Mouse (Mus musculus) brain, adult 2 months (tissue): ENCODE results near the gene Gm29133.

Experiments used
- DNase-seq: peaks from one replicate; pipeline ENCODE4 v3.0.0; 2011; ENCODE audit warnings: low read depth, low spot score

The Gm29133 gene

DNA sequence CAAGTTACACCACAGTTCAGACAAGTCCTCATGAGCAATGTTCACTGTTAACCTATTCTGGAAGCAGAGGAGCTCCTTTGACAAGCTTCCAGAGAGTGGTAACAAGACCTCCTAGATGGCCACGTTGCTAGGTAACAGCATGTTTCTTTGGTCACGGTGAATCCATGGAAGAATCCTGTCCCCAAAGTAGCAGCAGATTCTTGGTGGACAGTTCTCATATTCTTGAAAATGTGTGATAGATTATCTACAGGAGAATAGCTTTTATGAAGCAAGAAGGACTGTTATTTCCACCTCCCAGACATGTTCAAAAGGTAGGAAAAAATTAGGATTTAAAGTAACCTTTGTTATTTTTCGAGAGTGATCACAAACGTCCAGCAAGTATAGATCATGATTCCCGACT, at the start of gene Gm29133:
Gm29133 (plus strand) TSS at position 301 of the 400 bp plus-strand sequence.
- DNase-seq, result no peak

DNA sequence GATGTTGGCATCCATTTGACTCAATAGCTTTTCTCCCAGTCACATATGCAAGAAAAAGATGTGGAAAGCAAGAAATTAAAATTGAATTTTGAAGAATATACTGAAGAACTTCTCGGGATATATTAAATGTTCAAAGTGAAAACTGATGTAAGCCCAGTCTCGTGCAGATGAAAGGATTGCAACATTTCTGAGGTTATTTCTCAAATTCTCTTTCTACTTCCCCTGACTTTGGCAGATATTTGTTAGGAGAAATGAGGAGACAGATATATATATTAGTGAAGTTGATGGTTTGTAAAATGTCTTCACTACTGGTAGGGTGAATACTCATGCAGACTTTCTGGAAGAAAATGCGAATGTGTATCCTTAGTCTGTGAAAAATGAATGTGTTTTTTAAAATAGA, 48.9 kb upstream of the Gm29133 start:
- DNase-seq, result no peak

DNA sequence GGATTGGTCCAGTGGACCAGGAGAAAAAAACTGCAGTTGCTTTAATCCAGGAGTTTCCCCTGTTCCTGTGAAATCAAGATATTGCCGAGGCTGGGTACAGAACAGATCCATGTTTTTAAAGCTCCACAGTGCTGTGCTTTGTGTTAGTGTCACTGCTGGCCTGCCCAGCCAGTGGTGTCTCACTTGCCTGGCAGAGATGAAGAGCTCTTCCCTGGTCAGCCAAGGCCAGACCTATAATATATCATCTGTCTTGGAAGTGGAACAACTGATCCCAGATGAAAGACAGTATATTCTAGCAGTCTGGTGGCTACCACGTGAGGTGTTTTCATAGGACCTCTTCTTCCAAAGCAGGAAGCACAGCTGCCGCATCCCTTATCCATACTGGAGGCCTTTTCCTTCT, 46.7 kb upstream of the Gm29133 start:
- no peak for DNase-seq

DNA sequence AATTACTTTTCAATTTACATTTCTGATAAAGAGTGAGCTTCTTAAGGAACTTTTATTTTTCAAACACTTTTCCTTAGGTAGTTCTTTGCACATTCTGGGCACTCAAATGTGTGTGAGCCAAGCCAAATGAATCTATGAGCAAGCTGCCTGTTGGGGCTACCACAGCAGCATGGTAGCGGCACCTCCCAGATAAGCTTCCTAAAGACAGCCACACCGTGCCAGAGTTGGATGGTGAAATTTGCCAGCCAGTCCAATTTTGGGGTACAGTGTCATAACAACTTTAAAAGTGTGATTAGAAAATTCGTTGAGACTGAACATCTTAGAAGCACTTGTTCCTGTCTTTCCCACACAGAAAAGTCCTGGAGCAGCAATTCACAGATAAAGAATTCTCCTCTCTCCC, 41.5 kb upstream of the Gm29133 start:
- peak; percentile 84 for DNase-seq

DNA sequence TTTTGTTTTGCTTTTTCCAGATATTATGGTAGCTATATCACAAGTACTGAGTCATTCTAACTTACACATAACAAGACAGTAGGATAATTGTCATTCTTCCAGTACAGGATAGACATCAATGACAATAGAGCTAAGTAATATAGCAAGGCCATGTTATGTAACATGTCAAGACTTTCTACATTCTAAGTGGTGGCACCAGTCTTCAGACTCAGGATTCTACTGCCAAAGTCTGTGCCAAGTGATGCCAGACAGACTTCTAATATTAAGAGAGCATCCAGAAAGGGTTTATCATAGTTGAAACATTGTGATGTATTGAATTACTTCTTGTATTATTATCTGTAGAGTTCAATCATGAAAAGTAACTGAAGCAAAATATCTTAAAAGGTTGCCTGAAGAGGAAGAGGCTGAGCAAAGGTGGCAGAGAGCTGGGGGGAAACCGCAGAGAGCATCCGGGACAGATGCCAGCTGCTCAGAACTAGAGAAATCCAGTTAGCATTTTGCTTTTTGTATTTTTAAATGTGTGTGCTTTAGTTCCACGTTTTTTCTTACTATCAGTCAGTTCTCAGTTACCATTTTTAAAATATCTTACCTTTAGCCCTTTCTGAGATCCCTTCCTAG, 34.2 kb upstream of the Gm29133 start:
- no peak for DNase-seq

DNA sequence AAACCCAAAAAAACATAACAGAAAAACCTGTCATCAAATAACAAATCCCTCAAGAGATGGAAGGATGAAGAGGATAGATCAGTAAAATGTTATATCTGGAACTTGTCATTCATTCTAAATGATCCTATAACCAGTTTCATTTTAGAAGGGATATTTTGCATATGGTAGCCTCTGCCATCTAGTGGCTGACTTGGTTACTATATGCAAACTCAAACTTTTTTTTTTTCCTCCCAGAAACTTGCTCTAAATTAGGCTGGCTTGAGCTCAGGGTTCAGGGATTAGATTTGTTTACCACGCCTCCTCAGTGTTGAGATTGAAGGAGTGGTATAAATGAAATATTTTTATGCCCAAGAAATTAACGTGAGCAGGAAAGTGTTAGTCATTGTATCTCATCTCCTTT, 27.3 kb upstream of the Gm29133 start:
- peak; percentile 60 for DNase-seq

DNA sequence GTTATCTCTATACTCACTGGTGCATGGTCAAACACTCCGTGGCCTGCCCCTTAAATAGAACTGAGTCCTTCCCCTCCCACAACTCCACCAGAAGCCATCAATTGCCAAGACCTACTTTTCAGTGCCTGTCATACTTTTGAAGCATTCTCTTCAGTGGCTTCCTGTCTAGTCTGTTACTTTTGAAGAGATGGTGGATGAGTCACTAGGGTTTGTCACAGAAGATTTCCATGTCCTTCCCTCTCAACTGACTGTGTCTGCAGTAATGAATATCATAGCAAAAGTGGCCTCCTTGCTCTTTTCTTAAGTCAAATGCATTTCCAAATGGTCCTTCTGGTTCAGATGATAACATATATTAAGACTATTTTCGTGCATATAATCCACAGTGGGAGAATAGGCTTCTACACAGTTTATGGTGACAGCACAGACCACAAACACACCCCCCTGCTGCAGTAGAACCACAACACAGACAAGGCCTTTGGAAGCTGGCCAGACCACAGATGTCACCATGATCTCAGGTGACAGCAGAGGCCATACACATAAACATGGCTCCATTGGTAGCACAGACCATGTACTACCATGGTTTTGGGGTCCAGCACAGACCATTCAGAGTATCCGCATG, 16.9 kb upstream of the Gm29133 start:
- peak; percentile 33 for DNase-seq

DNA sequence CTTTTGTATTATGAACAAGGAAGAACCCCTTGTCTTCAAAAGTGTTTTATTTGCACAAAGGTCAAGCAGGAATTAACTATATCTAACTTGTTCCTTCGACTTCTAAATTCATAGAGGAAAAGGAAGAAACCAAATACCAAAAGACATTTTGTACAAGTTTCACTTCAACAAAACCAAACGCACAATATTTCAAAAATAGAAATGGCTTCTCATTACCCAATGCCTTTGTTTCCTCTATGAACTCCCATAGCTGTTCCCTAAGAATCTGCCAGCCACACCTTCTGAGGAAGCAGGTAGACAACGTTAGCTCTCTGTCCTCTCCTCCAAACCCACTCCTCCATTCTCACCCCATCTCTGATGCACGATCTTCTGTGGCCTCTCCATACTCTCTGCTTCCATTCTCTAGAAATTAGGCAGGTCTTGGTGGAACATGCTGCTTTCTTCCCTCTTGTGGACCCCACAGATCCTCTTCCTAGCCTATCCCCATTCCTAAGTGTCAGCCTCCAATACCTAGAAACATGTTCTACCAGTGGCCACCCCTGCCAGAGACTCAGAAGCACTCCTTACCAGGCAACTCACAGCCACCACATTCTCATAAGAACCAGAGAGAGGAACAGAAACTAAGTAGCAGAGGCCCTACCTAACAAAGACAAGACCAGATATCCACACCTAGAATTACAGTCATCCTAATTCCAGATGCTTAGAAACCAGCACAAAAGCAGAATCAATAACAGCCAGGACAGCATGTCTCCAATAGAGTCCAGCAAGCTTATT, 4.1 kb upstream of the Gm29133 start:
- DNase-seq, result no peak

DNA sequence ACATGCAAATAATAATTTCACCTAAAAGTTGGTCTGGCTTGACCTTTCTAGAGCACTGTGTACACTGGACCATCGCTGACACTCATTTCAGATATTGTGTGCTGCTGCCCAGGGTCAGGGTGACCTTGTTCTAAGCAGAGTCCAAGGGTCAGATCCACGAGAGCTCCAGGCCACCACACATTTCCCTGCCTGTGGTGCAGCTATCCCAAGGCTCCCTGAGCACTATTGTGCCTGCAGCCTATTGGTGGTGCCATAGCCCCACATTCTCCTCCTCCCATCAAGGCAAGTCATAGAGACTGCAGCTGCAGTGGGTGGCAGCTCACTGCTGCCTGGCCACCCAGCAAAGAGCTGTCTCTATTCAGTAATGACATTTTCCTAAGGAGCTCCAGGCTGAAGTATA, 2.7 kb upstream of the Gm29133 start:
- DNase-seq, result no peak

DNA sequence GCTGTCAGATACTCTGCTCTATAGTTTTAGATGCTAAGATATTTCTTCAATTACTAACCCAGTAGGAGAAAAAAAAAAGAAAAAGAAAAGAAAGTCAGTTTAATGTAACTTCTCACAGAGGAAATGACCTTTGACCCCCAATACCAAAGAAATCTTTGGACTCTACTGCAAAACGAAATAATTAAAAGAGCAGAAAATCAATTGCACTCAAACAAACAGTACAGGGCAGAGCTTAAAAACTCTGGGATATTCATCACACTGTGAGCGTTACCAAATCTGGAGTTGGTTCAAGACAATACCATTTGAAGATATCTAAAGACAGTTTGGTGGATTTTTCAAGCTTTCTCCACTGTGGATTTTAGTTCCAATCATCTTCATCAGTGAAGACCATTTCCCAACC, 15.4 kb downstream of the Gm29133 start:
- no peak for DNase-seq

DNA sequence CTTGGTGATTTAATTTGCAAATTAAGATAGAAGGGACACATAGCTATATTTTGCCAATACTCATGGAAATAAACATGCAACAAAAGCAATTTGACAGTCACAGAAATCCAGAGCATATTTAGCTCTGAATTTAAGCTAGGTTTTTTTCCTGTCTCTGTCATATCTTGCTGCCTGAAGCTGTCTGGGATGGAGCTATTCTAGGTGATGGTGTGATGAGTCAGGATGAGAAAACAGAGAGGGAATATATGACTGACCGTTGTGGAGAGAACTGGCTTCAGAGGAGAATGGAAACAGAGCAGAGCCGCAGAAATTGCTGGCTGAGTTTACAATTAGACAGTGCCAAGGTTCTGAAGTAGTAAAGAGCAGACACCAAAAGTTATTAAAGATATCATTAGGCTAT, 26.3 kb downstream of the Gm29133 start:
- DNase-seq, result peak; percentile 54

DNA sequence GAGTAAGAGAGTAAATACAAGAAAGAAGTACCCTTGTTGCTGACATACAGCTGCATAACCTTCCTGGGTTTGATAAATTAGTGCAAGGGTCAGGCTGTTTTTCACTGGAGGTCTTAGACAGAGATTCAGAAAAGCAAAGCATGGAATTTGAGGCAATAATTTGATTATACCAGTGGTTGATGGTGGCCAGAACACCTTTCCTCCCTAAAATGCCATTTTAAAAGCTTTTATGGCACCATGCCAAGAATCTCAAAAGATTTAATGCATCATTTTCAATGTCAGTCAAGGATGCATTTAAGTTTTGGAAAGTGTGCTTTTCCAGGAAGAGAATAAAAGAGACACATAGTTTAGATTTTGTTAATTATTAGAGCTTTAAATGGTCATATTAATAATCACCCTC, 60.0 kb downstream of the Gm29133 start:
- DNase-seq, result no peak

DNA sequence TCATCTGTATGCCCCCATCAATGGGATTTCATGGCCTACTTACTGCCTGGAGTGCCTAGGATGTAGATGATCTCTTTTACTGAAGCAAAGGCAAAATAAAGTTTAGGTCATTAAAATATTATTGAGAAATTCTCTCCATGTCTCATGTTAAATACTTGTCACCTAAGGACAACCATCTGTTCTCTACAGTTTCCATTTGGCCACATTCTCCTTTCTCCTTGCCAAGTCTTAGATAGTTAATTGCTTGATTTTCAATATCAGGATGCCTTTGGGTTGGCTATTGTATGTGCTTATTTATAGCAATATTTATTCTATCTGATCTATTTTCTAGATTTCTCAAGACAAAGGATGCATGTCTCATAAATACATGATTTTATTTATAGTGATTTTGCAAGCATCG, 75.9 kb downstream of the Gm29133 start:
- no peak for DNase-seq

DNA sequence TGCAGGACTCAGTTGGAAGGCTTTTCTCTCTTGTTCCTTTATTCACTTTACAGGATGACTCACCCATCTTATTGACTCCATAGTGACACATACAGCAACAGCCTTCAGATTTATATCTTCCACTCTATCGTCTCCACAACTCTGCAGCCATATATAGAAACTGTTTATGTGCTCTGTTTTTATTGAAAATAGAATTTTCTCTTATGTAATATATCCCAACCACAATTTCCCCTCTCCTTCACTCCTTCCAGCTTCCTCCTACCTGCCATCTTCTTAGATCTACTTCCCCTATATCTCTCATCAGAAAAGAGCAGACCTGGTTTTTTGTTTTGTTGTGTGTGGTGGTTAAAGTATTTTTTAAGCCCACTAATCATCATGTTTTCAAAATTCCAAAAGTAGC, 76.5 kb downstream of the Gm29133 start:
- DNase-seq, result peak; percentile 13

DNA sequence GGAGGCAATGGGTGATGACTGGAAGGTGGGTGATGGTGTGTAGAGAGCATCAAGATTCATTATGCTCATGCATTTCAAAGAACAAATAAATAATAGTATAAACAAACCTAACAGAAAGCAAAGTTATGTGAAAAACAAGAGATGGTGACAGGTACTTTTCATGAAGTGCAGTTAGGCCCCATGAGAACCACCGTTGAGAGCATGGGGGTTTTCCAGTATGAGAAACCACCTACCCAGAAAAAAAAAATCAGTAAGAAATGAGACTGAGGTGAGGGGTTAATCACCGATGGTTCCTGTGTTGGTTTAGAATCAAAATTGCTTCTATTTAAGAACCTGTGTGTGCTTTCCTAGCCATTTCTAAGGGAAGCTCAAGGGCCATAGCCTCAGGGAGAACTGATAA, 86.8 kb downstream of the Gm29133 start:
- DNase-seq, result no peak

DNA sequence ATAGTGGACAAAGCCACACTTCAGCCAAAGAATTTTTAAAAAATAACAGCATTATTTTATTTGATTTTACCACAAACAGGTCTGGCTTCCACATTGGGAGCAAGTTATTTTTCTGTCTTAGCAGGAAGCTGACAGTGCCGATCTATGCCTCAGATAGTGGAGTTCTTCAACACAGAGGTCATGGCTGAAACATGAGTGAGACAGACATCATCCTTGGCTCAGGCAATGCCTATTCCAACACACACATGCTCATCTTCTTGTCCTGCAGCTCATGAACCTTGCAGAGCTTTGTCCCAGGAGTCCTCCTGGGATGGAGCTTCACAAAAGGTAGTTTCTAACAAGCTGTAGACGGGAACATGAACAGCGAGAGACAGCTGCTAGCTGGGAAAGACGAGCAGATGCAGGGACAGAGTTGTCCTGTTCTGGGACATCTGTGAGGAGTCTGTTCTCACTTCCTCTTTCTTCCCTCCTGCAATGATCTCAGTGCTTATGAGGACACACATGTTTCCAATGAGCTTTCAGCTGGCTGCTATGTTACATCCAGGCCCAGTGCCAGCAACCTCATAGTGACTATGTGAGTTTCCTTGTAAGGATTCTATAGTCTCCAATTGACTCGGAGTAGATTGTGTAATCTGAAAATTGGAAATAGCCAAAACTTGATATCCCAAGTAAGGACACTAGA, 87.4 kb downstream of the Gm29133 start:
- peak; percentile 30 for DNase-seq
